Mouse (Mus musculus) embryonic facial prominence, embryonic 15.5 days (tissue): ENCODE data around the gene Frmd5. TPM values are rescaled to one million over a fixed set of nuclear protein-coding genes. Genes with fewer than 3 reads are reported as not detected.

Experiments
- ATAC-seq: fragments of 200-750 bp; cut with Nextera tagmentation; 2 replicates; pipeline ENCODE4 v1.8.0; 2017; ENCODE audit warnings: low read depth, moderate TSS enrichment; ENCODE audit not compliant: insufficient number of reproducible peaks, low FRiP score, low TSS enrichment
- H3K27ac ChIP-seq: fragments of 300-500 bp; sonication (generic); replicated peaks from 2 replicates; pipeline ENCODE4 v1.5.1; 2015; ENCODE audit warnings: mild to moderate bottlenecking, inconsistent platforms
- H3K27me3 ChIP-seq: fragments of 300-500 bp; sonication (generic); 2 replicates; pipeline ENCODE4 v1.6.1; 2015; ENCODE audit warnings: inconsistent platforms
- H3K36me3 ChIP-seq: fragments of 300-500 bp; sonication (generic); 2 replicates; pipeline ENCODE4 v1.6.1; 2015; ENCODE audit warnings: mild to moderate bottlenecking, inconsistent platforms
- H3K4me1 ChIP-seq: fragments of 300-500 bp; sonication (generic); 2 replicates; pipeline ENCODE4 v1.6.1; 2015; ENCODE audit warnings: inconsistent platforms
- H3K4me2 ChIP-seq: fragments of 300-500 bp; sonication (generic); replicated peaks from 2 replicates; pipeline ENCODE4 v1.6.1; 2015; ENCODE audit warnings: mild to moderate bottlenecking, inconsistent platforms
- H3K4me3 ChIP-seq: fragments of 300-500 bp; sonication (generic); replicated peaks from 2 replicates; pipeline ENCODE4 v1.5.1; 2015; ENCODE audit warnings: mild to moderate bottlenecking, inconsistent platforms
- H3K9ac ChIP-seq: fragments of 300-500 bp; sonication (generic); 2 replicates; pipeline ENCODE4 v1.6.1; 2015; ENCODE audit warnings: inconsistent platforms
- H3K9me3 ChIP-seq: fragments of 300-500 bp; sonication (generic); replicated peaks from 2 replicates; pipeline ENCODE4 v1.6.1; 2016; ENCODE audit warnings: inconsistent platforms
- WGBS: fragments of 180-500 bp; shearing (Covaris S2); methylation state at CpG from one replicate; pipeline ENCODE4 v1.1.7; 2015; 5-methylcytosine and 5-hydroxymethylcytosine counted together
- polyA plus RNA-seq: library from polyadenylated mRNA; unstranded; fragments of >200 nt; fragmentation: Nextera tagmentation; extraction: Ambion mirVana; gene quantifications from 2 replicates; pipeline ENCODE4 v1.2.1, GENCODE M21; 2015

The Frmd5 gene
- polyA plus RNA-seq, 1 experiment from 2014 or later = 2.2 TPM

DNA sequence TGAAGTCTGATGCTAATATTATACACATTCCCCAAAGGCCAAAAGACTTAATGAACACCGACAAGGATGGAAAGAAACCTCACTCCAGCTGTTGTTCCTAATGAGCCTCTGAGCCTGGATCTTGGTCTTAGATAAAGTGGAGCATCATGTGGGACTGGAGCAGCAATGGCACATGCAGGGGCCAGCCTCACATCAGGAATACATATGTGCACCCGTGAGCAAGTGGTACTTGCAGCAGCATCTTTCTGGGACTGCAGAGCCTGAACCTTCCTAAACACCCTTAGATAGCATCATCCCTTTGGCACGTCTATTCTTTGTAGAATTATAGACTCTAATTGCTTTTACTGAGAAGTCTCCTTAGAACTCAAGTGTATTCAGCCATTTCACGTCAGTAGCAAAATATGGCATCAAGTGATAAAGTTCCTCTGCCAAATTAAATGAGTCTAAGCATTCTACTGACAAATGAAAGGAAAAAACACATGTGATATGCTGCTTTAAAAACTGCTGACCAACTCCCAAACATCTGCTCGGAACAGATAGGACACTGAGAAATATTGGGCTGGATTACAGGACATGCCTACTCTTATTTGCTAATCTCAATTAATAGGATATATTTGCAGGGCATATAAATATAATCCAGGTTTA is 148.6 kb downstream of the Frmd5 start:
- Histone ChIP-seq H3K4me1 (peaks cover 6% of the 10 kb centered on the region; the same call in 1 of the 2 replicates), H3K4me3 (no peak overlapping the region), H3K9ac (no peak overlapping the region), H3K4me2 (no peak overlapping the region), H3K27ac (no peak overlapping the region), H3K9me3 (no peaks in the 10 kb centered on the region), H3K36me3 (no peaks in the 10 kb centered on the region), H3K27me3 (no peaks in the 10 kb centered on the region)
- ATAC-seq = no peak
- WGBS = 72% methylated on average over 5 of the region's 5 CpGs

DNA sequence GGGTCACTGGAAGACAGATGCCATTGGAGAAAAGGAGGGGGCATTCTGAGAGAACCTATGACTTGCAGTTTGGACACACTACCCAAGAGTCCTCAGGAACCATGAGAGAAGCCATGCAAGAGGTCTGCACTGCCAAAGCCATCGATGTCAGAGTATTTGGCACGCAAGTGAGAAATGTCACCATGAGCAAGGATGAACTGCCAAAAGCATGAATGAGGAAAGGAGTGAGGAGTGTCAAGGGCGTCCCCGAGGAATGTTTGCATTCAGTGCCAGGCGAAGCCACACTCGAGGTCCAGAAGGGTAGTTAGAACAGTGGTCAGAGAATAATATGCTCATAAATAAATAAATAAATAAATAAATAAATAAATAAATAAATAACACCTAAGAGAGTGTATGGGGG is 150.9 kb downstream of the Frmd5 start:
- Histone ChIP-seq H3K27ac (no peak overlapping the region), H3K4me1 (no peaks in the 10 kb centered on the region), H3K36me3 (no peaks in the 10 kb centered on the region), H3K4me3 (no peak overlapping the region), H3K27me3 (no peaks in the 10 kb centered on the region), H3K9me3 (no peaks in the 10 kb centered on the region), H3K9ac (no peak overlapping the region), H3K4me2 (no peak overlapping the region)
- ATAC-seq = no peak
- WGBS = 93% methylated on average over 6 of the region's 6 CpGs

DNA sequence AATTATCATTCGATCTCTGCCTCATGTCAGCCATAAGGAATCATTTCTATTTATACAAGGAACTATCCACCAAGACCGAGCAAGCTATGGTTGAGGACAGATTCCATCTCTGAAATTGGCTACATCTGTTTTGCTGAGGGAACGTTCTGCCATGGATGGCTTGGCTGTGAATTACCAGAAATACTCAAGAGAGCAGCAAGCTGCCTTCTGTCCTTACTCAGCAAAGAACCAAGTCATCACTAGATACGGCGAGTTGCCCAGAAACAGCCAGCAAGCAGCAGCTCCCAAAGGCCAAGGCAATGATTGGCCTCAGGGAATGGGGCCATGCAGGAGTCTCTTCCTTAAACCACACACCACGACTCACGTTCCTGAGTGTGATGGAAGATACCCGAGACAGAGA is 151.8 kb downstream of the Frmd5 start:
- WGBS = 43% methylated on average over 8 of the region's 8 CpGs
- no peaks in the 10 kb centered on the region for H3K27me3 ChIP-seq
- H3K36me3 ChIP-seq = no peaks in the 10 kb centered on the region
- H3K27ac ChIP-seq = no peak overlapping the region
- no peaks in the 10 kb centered on the region for H3K4me1 ChIP-seq
- no peak overlapping the region for H3K4me3 ChIP-seq
- no peak overlapping the region for H3K9ac ChIP-seq
- H3K4me2 ChIP-seq = no peak overlapping the region
- no peaks in the 10 kb centered on the region for H3K9me3 ChIP-seq
- no peak for ATAC-seq

DNA sequence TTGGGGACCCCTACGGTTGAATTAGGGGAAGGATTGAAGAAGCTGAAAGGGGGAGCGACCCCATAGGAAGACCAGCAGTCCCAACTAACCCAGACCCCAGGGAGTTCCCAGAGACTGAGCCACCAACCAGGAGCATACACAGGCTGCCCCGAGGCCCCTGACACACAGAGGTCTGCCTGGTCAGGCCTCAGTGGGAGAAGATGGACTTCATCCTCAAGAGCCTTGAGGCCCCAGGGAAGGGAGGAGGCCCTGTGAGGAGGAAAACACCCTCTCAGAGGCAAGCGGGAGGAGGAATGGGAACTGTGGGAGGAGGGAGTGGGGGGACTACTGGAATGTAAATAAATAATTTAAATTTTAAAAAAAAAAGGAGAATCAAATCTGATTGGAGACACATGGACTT is 160.4 kb downstream of the Frmd5 start:
- no peak for ATAC-seq
- no peaks in the 10 kb centered on the region for H3K9me3 ChIP-seq
- H3K4me1 ChIP-seq = no peaks in the 10 kb centered on the region
- H3K36me3 ChIP-seq = no peaks in the 10 kb centered on the region
- no peaks in the 10 kb centered on the region for H3K27me3 ChIP-seq
- no peak overlapping the region for H3K9ac ChIP-seq
- H3K27ac ChIP-seq = no peak overlapping the region
- H3K4me2 ChIP-seq = no peak overlapping the region
- no peak overlapping the region for H3K4me3 ChIP-seq
- 66% methylated on average over 4 of the region's 4 CpGs for WGBS

DNA sequence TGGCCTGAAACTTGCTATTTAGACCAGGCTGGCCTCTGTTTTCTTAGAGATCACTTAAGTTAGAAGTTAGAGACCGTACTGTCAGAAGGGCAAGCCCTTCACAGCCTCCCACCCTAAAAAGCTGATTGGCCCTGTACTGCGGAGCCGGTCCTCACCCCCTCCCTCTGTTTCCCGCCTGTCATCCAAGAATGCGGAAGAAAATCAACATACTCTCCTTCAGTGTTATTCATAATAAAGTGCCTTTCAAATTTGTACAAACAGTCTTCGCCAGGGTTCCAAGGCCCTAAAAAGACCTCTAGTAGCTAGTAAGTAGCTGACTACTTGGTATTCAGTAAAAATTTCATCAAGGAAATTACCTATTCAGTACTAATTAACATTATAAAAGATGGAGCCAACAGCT is 164.0 kb downstream of the Frmd5 start:
- Histone ChIP-seq H3K36me3 (no peaks in the 10 kb centered on the region), H3K4me1 (no peaks in the 10 kb centered on the region), H3K4me2 (no peak overlapping the region), H3K9ac (no peak overlapping the region), H3K4me3 (no peak overlapping the region), H3K9me3 (no peaks in the 10 kb centered on the region), H3K27me3 (no peaks in the 10 kb centered on the region), H3K27ac (no peak overlapping the region)
- WGBS = 45% methylated on average over 6 of the region's 6 CpGs
- no peak for ATAC-seq

DNA sequence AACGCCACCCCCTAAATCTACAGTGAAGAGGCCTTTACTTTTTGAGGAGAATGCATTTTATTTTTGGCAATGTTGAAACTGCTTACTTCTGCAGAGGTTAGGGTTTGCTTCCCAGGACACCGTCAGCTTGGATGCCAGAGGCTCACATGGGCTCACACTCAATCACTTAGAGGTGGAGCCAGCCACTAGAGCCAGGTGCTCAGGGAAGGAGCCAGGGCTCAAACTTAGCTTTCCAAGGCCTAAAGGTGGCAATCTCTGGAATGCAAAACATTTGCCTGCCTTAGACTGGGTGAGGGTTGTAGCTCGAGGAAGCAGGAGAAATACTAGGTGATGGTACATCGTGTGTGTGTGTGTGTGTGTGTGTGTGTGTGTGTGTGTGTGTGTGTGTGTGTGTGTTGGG is 174.8 kb downstream of the Frmd5 start:
- ATAC-seq = no peak
- Histone ChIP-seq H3K9me3 (no peaks in the 10 kb centered on the region), H3K4me3 (no peak overlapping the region), H3K9ac (no peak overlapping the region), H3K36me3 (no peaks in the 10 kb centered on the region), H3K4me2 (no peak overlapping the region), H3K4me1 (peaks cover 6% of the 10 kb centered on the region; the same call in 1 of the 2 replicates), H3K27me3 (no peaks in the 10 kb centered on the region), H3K27ac (no peak overlapping the region)
- WGBS = 47% methylated on average over 4 of the region's 4 CpGs

DNA sequence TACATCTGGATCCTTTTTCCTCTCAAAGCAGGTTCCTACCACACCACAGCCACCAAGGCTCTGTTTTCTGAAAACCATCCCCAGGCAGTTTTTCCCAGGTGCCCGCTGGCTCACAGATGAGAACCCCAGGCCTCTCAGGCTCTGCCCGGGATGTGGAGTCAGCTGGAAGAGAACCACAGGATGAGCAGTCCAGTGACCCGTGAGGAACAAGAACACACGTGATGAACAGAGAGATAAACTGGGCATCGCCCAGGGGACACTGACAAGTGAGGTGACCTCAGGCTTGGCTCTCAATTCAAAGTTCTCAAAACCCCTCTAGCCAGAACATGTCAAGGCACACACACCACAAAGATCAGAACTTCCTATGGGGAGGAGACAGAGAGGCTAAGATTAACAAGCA is 176.6 kb downstream of the Frmd5 start:
- H3K4me3 ChIP-seq = no peak overlapping the region
- no peak overlapping the region for H3K27ac ChIP-seq
- no peaks in the 10 kb centered on the region for H3K9me3 ChIP-seq
- no peaks in the 10 kb centered on the region for H3K27me3 ChIP-seq
- no peak overlapping the region for H3K4me2 ChIP-seq
- WGBS = 56% methylated on average over 5 of the region's 5 CpGs
- H3K36me3 ChIP-seq = no peaks in the 10 kb centered on the region
- no peak overlapping the region for H3K9ac ChIP-seq
- ATAC-seq = no peak
- H3K4me1 ChIP-seq = peaks cover 6% of the 10 kb centered on the region; the same call in 1 of the 2 replicates

DNA sequence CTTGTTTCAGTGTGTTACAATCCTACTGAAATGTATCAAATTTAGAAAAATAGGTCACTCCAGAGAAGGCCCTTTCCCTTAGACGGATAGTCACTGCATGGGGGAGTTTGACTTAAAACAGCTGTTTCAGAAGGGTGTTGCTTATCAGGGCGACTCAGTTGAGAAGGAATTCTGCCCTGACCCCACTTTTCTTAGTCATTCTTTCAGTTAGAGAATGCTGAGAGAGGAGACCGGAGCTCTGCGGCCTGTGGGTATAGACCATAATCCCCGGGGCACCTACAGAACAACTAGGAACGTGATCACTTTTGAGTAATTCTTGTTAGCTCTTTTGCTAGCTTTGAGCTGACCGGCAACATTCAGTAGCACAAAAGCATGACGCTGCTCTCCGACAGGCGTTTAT is 178.6 kb downstream of the Frmd5 start:
- Histone ChIP-seq H3K27me3 (no peaks in the 10 kb centered on the region), H3K9me3 (no peaks in the 10 kb centered on the region), H3K9ac (no peak overlapping the region), H3K4me3 (no peak overlapping the region), H3K27ac (no peak overlapping the region), H3K4me2 (no peak overlapping the region), H3K4me1 (no peaks in the 10 kb centered on the region), H3K36me3 (no peaks in the 10 kb centered on the region)
- ATAC-seq = no peak
- whole genome bisulfite sequencing = 61% methylated on average over 10 of the region's 10 CpGs

DNA sequence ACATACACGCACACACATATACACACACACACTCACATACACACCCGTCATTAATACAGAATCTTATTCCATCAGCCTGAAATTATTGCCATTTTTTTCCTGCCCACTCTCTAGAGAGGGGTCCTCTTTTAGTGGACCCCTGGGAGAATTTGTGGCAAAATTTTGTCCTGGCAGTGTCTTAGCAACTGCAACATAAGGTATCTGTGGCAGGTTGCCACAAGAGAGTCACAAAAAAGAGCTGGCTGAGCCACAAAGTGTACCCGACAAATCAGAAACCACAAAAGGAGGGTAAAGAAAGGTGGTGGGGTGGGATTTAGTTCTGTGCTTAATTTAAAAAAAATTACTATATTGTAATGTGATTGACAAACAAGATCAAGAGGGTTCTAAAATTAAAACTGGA is 181.0 kb downstream of the Frmd5 start:
- 78% methylated on average over 3 of the region's 3 CpGs for WGBS

DNA sequence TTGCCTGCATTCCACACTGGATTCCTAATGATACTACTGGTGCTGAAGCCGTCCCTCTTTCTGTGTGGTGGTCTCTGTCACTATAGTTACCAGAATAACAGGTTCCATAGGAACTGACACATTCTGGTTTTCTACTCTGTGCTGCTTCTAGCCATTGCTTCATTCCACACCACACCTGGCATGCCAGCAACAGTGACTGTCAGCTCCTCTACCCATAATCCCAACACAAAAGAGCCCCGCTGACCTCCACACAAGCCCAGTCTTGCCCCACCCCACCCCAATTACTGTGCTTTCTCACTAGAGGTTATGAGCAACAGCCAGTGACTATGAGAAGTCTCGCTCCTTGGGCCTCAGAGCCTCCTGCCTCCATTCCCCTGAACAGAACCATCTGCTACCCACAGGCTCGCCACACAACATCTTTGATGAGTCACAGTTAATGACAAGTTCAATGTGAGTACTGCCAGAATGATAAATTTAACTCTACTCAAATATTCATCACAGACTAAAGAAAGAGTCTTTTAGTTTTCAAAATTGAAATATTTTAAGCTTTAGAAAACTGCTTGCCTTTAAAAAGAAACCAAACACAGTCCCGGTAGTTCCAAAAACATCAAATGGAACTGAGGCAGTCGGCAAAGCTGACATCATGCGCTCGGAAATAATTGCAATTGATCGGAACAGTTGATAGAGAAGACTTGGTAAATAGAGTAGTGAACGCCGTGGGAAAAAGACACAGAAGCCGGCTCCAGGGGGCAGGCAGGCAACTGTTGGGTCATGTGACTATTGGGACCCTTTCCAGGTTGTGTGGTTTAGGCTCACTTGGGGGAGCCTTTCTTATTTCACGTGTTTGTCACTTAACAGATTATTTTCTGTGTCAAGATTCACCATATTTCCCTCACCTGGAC is 185.4 kb downstream of the Frmd5 start:
- 0 out of 2 replicates have a peak overlapping the region, but pooled peaks have one; percentile 3 for H3K27ac ChIP-seq
- no peak for ATAC-seq
- no peak overlapping the region for H3K4me3 ChIP-seq
- H3K9me3 ChIP-seq = no peaks in the 10 kb centered on the region
- no peak overlapping the region for H3K4me2 ChIP-seq
- WGBS = 29% methylated on average over 13 of the region's 13 CpGs
- H3K27me3 ChIP-seq = no peaks in the 10 kb centered on the region
- peaks cover 14% of the 10 kb centered on the region for H3K4me1 ChIP-seq
- H3K9ac ChIP-seq = no peak overlapping the region
- no peaks in the 10 kb centered on the region for H3K36me3 ChIP-seq

More for the DNA sequence above, 181.0 kb downstream of the Frmd5 start:
- no peak for ATAC-seq
- no peaks in the 10 kb centered on the region for H3K27me3 ChIP-seq
- no peak overlapping the region for H3K27ac ChIP-seq
- H3K9me3 ChIP-seq = no peaks in the 10 kb centered on the region
- no peaks in the 10 kb centered on the region for H3K36me3 ChIP-seq
- H3K4me2 ChIP-seq = no peak overlapping the region
- no peak overlapping the region for H3K4me3 ChIP-seq
- peaks cover 10% of the 10 kb centered on the region for H3K4me1 ChIP-seq
- no peak overlapping the region for H3K9ac ChIP-seq

DNA sequence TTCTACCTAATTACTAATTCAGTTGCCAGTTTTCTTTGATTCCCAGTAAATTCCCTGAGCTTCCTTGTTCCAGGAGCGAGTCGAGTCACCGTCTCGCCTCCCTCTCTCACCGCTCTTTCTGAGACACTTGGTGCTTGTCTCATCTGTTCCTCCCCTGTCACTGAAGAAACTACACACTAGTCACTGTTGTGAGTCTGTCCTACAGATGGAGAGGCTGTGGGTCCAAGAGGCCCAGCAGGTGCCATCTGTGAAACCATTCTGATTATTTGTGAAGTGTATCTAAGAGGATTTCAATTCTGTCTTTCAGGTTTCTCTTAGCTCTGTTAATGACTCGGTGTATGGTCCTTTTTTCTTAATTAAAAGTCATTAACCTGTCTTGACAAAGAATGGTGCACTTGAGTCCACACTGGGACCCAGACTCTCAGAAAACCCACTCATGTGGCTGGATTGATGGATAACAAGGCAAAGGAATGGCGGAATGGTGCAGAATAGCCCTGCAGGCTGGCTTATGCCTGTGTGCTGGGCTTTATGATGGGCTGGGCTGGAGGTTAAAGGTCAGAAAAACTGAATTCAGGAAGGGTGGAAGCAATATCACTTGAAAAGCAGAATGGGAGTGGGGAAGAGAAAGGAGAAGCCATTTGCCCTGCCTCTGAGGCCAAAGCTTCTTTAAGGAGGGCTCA is 186.2 kb downstream of the Frmd5 start:
- H3K4me3 ChIP-seq = no peak overlapping the region
- WGBS = 83% methylated on average over 7 of the region's 7 CpGs
- H3K9ac ChIP-seq = no peak overlapping the region
- H3K36me3 ChIP-seq = no peaks in the 10 kb centered on the region
- peaks cover 14% of the 10 kb centered on the region for H3K4me1 ChIP-seq
- H3K4me2 ChIP-seq = no peak overlapping the region
- no peaks in the 10 kb centered on the region for H3K9me3 ChIP-seq
- no peak overlapping the region for H3K27ac ChIP-seq
- no peaks in the 10 kb centered on the region for H3K27me3 ChIP-seq
- ATAC-seq = no peak
